Mouse (Mus musculus) hematopoietic multipotent progenitor cell, adult 10-12 weeks (in vitro differentiated cells): ENCODE data around the gene Uhrf1bp1. TPM values are rescaled to one million over a fixed set of nuclear protein-coding genes. Genes with fewer than 3 reads are reported as not detected.

Source experiments
- polyA plus RNA-seq: library from polyadenylated mRNA; stranded (reverse); fragments of >175 nt; gene quantifications from 2 replicates; pipeline ENCODE4 v1.2.3, GENCODE M21; 2012; ENCODE audit warnings: low replicate concordance

Uhrf1bp1 gene
- 2.9 and 11.9 TPM in 2 replicates for polyA plus RNA-seq

GRCm38 (mm10) chr17:27856265-27856797 lies at the start of gene Uhrf1bp1:
TSS of gene Uhrf1bp1 (plus strand) at chr17:27856441.

GRCm38 (mm10) chr17:27820568-27821406 lies 35.5 kb upstream of the Uhrf1bp1 start, which contains the start of gene D17Wsu92e:
TSS of gene D17Wsu92e (minus strand) at chr17:27820648.

GRCm38 (mm10) chr17:27837850-27838249 lies 18.4 kb upstream of the Uhrf1bp1 start, which contains the start of gene Snrpc:
TSS of gene Snrpc (plus strand) at chr17:27838150.

GRCm38 (mm10) chr17:27908888-27909621 lies 52.8 kb downstream of the Uhrf1bp1 start, which contains the start of gene Anks1:
TSS of gene Anks1 (plus strand) at chr17:27909306.

GRCm38 (mm10) chr17:27909622-27910500 lies 53.6 kb downstream of the Uhrf1bp1 start, which contains the start of gene Taf11:
TSS of gene Taf11 (minus strand) at chr17:27909844.

Other genes starting within 250 kb of the Uhrf1bp1 start
- gene Nudt3, start 232.9 kb upstream of the Uhrf1bp1 start, polyA plus RNA-seq, result 85.6 and 145 TPM in 2 replicates
- not detected in 2 replicates for gene RPS10-NUDT3, start 221.2 kb upstream of the Uhrf1bp1 start, polyA plus RNA-seq
- 1,585 and 3,956 TPM in 2 replicates for gene Rps10, start 219.8 kb upstream of the Uhrf1bp1 start, polyA plus RNA-seq
- 56.1 and 98.6 TPM in 2 replicates for gene Pacsin1, start 200.9 kb upstream of the Uhrf1bp1 start, polyA plus RNA-seq
- not detected in 2 replicates for gene Spdef, start 127.5 kb upstream of the Uhrf1bp1 start, polyA plus RNA-seq
- gene D17Wsu92e, start 35.8 kb upstream of the Uhrf1bp1 start, polyA plus RNA-seq, result 56.6 and 64.9 TPM in 2 replicates
- 207 and 370 TPM in 2 replicates for gene Snrpc, start 18.3 kb upstream of the Uhrf1bp1 start, polyA plus RNA-seq
- 18.2 and 33.3 TPM in 2 replicates for gene Anks1, start 52.9 kb downstream of the Uhrf1bp1 start, polyA plus RNA-seq
- gene Taf11, start 53.4 kb downstream of the Uhrf1bp1 start, polyA plus RNA-seq, result 24.7 and 28.5 TPM in 2 replicates
- gene Tcp11, start 224.2 kb downstream of the Uhrf1bp1 start, polyA plus RNA-seq, result 2.2 and 4.5 TPM in 2 replicates